Comparison of ENCODE assay signal across 17 mouse cellular contexts in the genomic region with DNA sequence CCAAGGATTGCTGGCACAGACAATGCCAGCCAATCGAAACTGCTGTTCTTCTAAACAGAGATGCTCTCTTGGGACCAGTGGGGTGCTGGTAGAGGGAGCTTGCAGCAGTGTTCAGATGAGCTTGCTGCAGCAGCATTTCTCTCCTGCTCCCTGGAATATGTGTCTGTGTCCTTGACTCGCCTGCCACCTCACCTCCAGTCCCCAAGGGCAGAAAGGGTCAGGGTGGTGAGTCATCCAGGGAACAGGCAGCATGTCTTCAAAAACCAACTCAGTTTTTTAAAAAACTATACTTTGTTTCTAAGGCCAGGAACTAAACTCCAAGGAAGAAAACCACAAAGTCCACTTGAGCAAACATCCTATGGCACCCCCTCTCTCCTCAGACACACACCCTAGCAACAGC.
DNase-seq lines count a peak whose midpoint lies in the region.
"Had no signal": no experiment of that assay in that cellular context is flagged by ENCODE, and none has a peak within 500 bp of the region (broad histone marks: within the 10 kb centered on the region; RNA-seq: fewer than 3 reads in every experiment).

No protein-coding gene starts in this region.

- DNase-seq in adrenal gland, adult (ENCODE audit: inconsistent age in 2 of 2, low spot score in 1 of 2): peak; percentile 54 to 74
- DNase-seq in adrenal gland, postnatal 4 days (ENCODE audit: low spot score in 2 of 2): no peak
- peak; percentile 69 for DNase-seq in adrenal gland, adult 2 months
- DNase-seq in adrenal gland, postnatal 14 days: peak; percentile 16
- DNase-seq in layer of hippocampus, postnatal 25 days (ENCODE audit: extremely low spot score in 1 of 2, low spot score in 1 of 2): no peak
- DNase-seq in MN1 (ENCODE audit: low spot score): no peak
- DNase-seq: cerebellum, adult 11-12 months; cerebellum, adult 8-10 months; cerebellum, postnatal 36 days; embryo, embryonic 11 days; forebrain, postnatal 0 days; gastrocnemius, adult 2 months; gastrocnemius, postnatal 25 days; heart, adult 18-20 months; heart, postnatal 14 days; heart, postnatal 4 days; kidney, adult 18-20 months had no signal

Comparison
In these comparisons a context has a peak if more than half of its experiments do, and no peak if none do; other contexts are left out.
1. DNase-seq: peak in adrenal gland, adult (2 of 2), adrenal gland, adult 2 months (single experiment) and adrenal gland, postnatal 14 days (single experiment); none in adrenal gland, postnatal 4 days (0 of 2), layer of hippocampus, postnatal 25 days (0 of 2) and MN1 (single experiment).